In genomic region chr16:95724251-95724650, GRCm38 (mm10) we compare ENCODE assay signal across 19 mouse cellular contexts. TPM values are rescaled to one million over a fixed set of nuclear protein-coding genes. Genes with fewer than 3 reads are reported as not detected.
DNase-seq lines count a peak whose midpoint lies in the region; TF ChIP-seq lines count a peak whose summit lies in the region.
"Had no signal": no experiment of that assay in that cellular context is flagged by ENCODE, and none has a peak within 500 bp of the region (broad histone marks: within the 10 kb centered on the region; RNA-seq: fewer than 3 reads in every experiment).

No protein-coding gene starts in this region.

- peak; percentile 75 for DNase-seq in heart, adult 11 months
- DNase-seq in heart, embryonic 10.5 days (ENCODE audit: low spot score), result no peak
- peak; percentile 54 for DNase-seq in kidney, adult 2 months
- DNase-seq in kidney, adult 11 months, result no peak
- DNase-seq in kidney, adult 9 months, result peak; percentile 67
- DNase-seq in kidney, postnatal 14 days, result no peak
- DNase-seq in liver, adult 2 months (ENCODE audit: extremely low read depth, low read depth, low spot score), result peak; percentile 57
- DNase-seq in liver, result no peak
- DNase-seq: adrenal gland, adult 2 months; adrenal gland, adult 8-10 months; adrenal gland, postnatal 10 days; adrenal gland, postnatal 14 days; adrenal gland, postnatal 25 days; adrenal gland, postnatal 36 days; B cell, adult 2 months; cerebellum, adult 11 months; cerebellum, adult 11-12 months had no signal

- H3K27me3 ChIP-seq in heart, embryonic 10.5 days (ENCODE audit: insufficient read depth, poor library complexity, severe bottlenecking), result no peaks in the 10 kb centered on the region
- H3K27me3 ChIP-seq in kidney, adult 2 months (replicated peaks; ENCODE audit: control insufficient read depth, insufficient read depth, low read length), result no peaks in the 10 kb centered on the region
- no peaks in the 10 kb centered on the region for H3K27me3 ChIP-seq in liver, adult 2 months (ENCODE audit: control insufficient read depth, insufficient read depth, low read length)
- H3K27me3 ChIP-seq: CH12.LX, Patski had no signal

- TF ChIP-seq CTCF in kidney, adult 2 months (conservative IDR thresholded peaks at IDR 0.05; ENCODE audit: insufficient read depth, insufficient read length, low read depth, low read length), result no peak
- TF ChIP-seq CTCF in liver, adult 2 months (IDR thresholded peaks at IDR 0.05; ENCODE audit: low read depth, low read length), result no peak

- no peaks in the 10 kb centered on the region for H3K79me2 ChIP-seq in liver, adult 2 months (ENCODE audit: control insufficient read depth, insufficient read depth, low read length)

- H3K4me1 ChIP-seq in heart, embryonic 10.5 days, result 0 out of 2 replicates have a peak, but pooled peaks cover 4% of the 10 kb centered on the region
- no peaks in the 10 kb centered on the region for H3K4me1 ChIP-seq in kidney, adult 2 months (ENCODE audit: control insufficient read depth, insufficient read depth, low read length)
- H3K4me1 ChIP-seq in liver, adult 2 months (ENCODE audit: control insufficient read depth, insufficient read depth, low read length), result 0 out of 2 replicates have a peak, but pooled peaks cover 1% of the 10 kb centered on the region

- H3K4me3 ChIP-seq in heart, embryonic 10.5 days, result no peak overlapping the region
- H3K4me3 ChIP-seq in kidney, adult 2 months (ENCODE audit: insufficient read depth, low read depth, low read length), result no peak overlapping the region
- no peak overlapping the region for H3K4me3 ChIP-seq in liver, adult 2 months (ENCODE audit: insufficient read depth, low read depth, low read length)

- H3K9me3 ChIP-seq in heart, embryonic 10.5 days, result no peaks in the 10 kb centered on the region

- 81% methylated on average over 2 of the region's 2 CpGs for WGBS in heart, embryonic 10.5 days
- 57% methylated on average over 2 of the region's 2 CpGs for WGBS in kidney, adult 2 months
- 48% methylated on average over 2 of the region's 2 CpGs for WGBS in liver, adult 2 months

- no peak overlapping the region for H3K27ac ChIP-seq in heart, embryonic 10.5 days
- H3K27ac ChIP-seq in kidney, adult 2 months (ENCODE audit: insufficient read depth, low read depth, low read length), result no peak overlapping the region
- no peak overlapping the region for H3K27ac ChIP-seq in liver, adult 2 months (replicated peaks; ENCODE audit: insufficient read depth, low read depth, low read length)

- H3K36me3 ChIP-seq in heart, embryonic 10.5 days, result peaks cover 24% of the 10 kb centered on the region
- peaks cover 11% of the 10 kb centered on the region for H3K36me3 ChIP-seq in kidney, adult 2 months (ENCODE audit: control insufficient read depth, insufficient read depth, low read length)
- H3K36me3 ChIP-seq in liver, adult 2 months (ENCODE audit: control insufficient read depth, insufficient read depth, low read length), result peaks cover 11% of the 10 kb centered on the region

- no peak for TF ChIP-seq POLR2A in kidney, adult 2 months (IDR thresholded peaks at IDR 0.05; ENCODE audit: low read depth, low read length)
- no peak for TF ChIP-seq POLR2A in liver, adult 2 months (IDR thresholded peaks at IDR 0.05; ENCODE audit: extremely low read depth, insufficient read depth, low read length)

- no peak overlapping the region for H3K9ac ChIP-seq in liver, adult 2 months (ENCODE audit: low read depth, low read length)

RNA-seq across cellular contexts. Expression of gene Ets2, which starts 22.4 kb away (rescaled TPM):
- polyA plus RNA-seq in heart, embryonic 10.5 days (2016; fragmentation: Nextera tagmentation; extraction: Ambion mirVana), result 38.5 and 41.0 TPM in 2 replicates
- polyA plus RNA-seq in kidney, adult 2 months (2012; rRNA removed), result 33.8 and 38.8 TPM in 2 replicates
- 10.7 and 15.4 TPM in 2 replicates for total RNA-seq in liver, adult 2 months (2014; rRNA removed)
- polyA plus RNA-seq in liver, adult 2 months (2012; rRNA removed), result 14.6 TPM in 2 replicates

Comparison
In these comparisons a context has a peak if more than half of its experiments do, and no peak if none do; other contexts are left out.
1. DNase-seq: peak in heart, adult 11 months (single experiment), kidney, adult 2 months (single experiment), kidney, adult 9 months (single experiment) and liver, adult 2 months (single experiment); none in heart, embryonic 10.5 days (single experiment), kidney, adult 11 months (single experiment), kidney, postnatal 14 days (single experiment) and liver (single experiment).